Mouse (Mus musculus) thymus, adult 2 months (tissue): Measurements from ENCODE around the gene Actr1b.

Source experiments
- CTCF ChIP-seq: fragments of 200-500 bp; IDR thresholded peaks from 2 replicates; pipeline ENCODE4 v1.5.1; 2012; ENCODE audit warnings: mild to moderate bottlenecking, control low read depth, low read length, moderate library complexity, borderline replicate concordance; ENCODE audit not compliant: control insufficient read depth, poor library complexity, insufficient read depth; ENCODE audit errors: extremely low read depth
- POLR2A ChIP-seq: fragments of 200-500 bp; IDR thresholded peaks from 2 replicates; pipeline ENCODE4 v1.6.1; 2012; ENCODE audit warnings: mild to moderate bottlenecking, low read length, control low read depth, moderate library complexity; ENCODE audit not compliant: control insufficient read depth, poor library complexity, insufficient read depth; ENCODE audit errors: extremely low read depth

DNA sequence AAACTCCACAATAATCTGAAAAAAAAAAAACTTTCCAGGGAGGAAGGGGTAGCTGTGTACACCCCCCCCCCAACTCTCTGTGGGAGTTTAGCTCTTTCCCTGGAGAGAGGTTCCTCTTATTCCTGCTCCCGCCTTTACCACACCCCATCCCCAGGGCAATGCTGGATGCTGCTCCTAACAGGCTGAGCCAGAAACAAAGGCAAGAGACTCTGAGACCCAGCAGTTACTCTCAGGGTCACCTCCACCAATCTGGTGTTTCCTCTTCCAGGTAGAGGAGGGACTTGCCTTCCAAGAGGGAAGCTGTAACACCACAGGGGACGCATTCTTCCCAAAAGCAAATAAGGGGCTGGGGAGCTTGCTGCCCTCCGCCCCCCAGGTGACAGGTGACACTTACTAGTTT, 6.4 kb downstream of the Actr1b start:
- TF ChIP-seq CTCF, result no peak
- TF ChIP-seq POLR2A, result no peak
